Mouse (Mus musculus): ENCODE results near the gene Gm37419. TPM values are rescaled to one million over a fixed set of nuclear protein-coding genes. Genes with fewer than 3 reads are reported as not detected.

Gene Gm37419
- polyA plus RNA-seq, 1 experiment, result not detected

- no peak overlapping the region for H3K27ac ChIP-seq (ENCODE audit: insufficient read depth, low read length)
- no peak overlapping the region for H3K4me3 ChIP-seq (ENCODE audit: extremely low read depth, insufficient read depth, insufficient read length)
- TF ChIP-seq POLR2A (IDR thresholded peaks at IDR 0.05; ENCODE audit: low read depth, low read length) (no peak), CTCF (IDR thresholded peaks at IDR 0.05; ENCODE audit: extremely low read depth, insufficient read depth, insufficient read length, insufficient replicate concordance) (no peak)
- no peak for DNase-seq (ENCODE audit: low read depth in 1 of 2, low spot score in 2 of 2)
- H3K36me3 ChIP-seq (ENCODE audit: control insufficient read depth, insufficient read depth, low read length), result no peaks in the 10 kb centered on the region
- H3K27me3 ChIP-seq (ENCODE audit: control insufficient read depth, insufficient read depth, low read length), result no peaks in the 10 kb centered on the region
- WGBS, result 40% methylated on average over 17 of the region's 17 CpGs
- H3K4me1 ChIP-seq (ENCODE audit: control insufficient read depth, insufficient read depth, insufficient read length), result peaks cover 11% of the 10 kb centered on the region
Measured at GRCm38 (mm10) chr16:23993351-23994321, 5.4 kb downstream of the Gm37419 start.

GRCm38 (mm10) chr16:23996342-23996741 lies 8.1 kb downstream of the Gm37419 start:
- Histone ChIP-seq H3K27me3 (ENCODE audit: control insufficient read depth, insufficient read depth, low read length) (no peaks in the 10 kb centered on the region), H3K4me1 (ENCODE audit: control insufficient read depth, insufficient read depth, insufficient read length) (peaks cover 14% of the 10 kb centered on the region), H3K27ac (ENCODE audit: insufficient read depth, low read length) (no peak overlapping the region), H3K4me3 (ENCODE audit: extremely low read depth, insufficient read depth, insufficient read length) (no peak overlapping the region), H3K36me3 (ENCODE audit: control insufficient read depth, insufficient read depth, low read length) (no peaks in the 10 kb centered on the region)
- no peak for DNase-seq (ENCODE audit: low read depth in 1 of 2, low spot score in 2 of 2)
- WGBS, result 95% methylated on average over 7 of the region's 7 CpGs
- TF ChIP-seq CTCF (IDR thresholded peaks at IDR 0.05; ENCODE audit: extremely low read depth, insufficient read depth, insufficient read length, insufficient replicate concordance) (no peak), POLR2A (IDR thresholded peaks at IDR 0.05; ENCODE audit: low read depth, low read length) (no peak)

- no peak overlapping the region for H3K27ac ChIP-seq (ENCODE audit: insufficient read depth, low read length)
- H3K36me3 ChIP-seq (ENCODE audit: control insufficient read depth, insufficient read depth, low read length), result no peaks in the 10 kb centered on the region
- no peak for TF ChIP-seq POLR2A (IDR thresholded peaks at IDR 0.05; ENCODE audit: low read depth, low read length)
- WGBS, result 77% methylated on average over 3 of the region's 3 CpGs
- DNase-seq (ENCODE audit: low read depth in 1 of 2, low spot score in 2 of 2), result no peak
- no peak overlapping the region for H3K4me3 ChIP-seq (ENCODE audit: extremely low read depth, insufficient read depth, insufficient read length)
- peaks cover 13% of the 10 kb centered on the region for H3K4me1 ChIP-seq (ENCODE audit: control insufficient read depth, insufficient read depth, insufficient read length)
- no peaks in the 10 kb centered on the region for H3K27me3 ChIP-seq (ENCODE audit: control insufficient read depth, insufficient read depth, low read length)
Measured at GRCm38 (mm10) chr16:23997228-23997627, 8.9 kb downstream of the Gm37419 start.

- WGBS, result 91% methylated on average over 6 of the region's 6 CpGs
- Histone ChIP-seq H3K36me3 (ENCODE audit: control insufficient read depth, insufficient read depth, low read length) (no peaks in the 10 kb centered on the region), H3K4me3 (ENCODE audit: extremely low read depth, insufficient read depth, insufficient read length) (no peak overlapping the region), H3K4me1 (ENCODE audit: control insufficient read depth, insufficient read depth, insufficient read length) (peaks cover 13% of the 10 kb centered on the region), H3K27me3 (ENCODE audit: control insufficient read depth, insufficient read depth, low read length) (no peaks in the 10 kb centered on the region), H3K27ac (ENCODE audit: insufficient read depth, low read length) (no peak overlapping the region)
- TF ChIP-seq CTCF (IDR thresholded peaks at IDR 0.05; ENCODE audit: extremely low read depth, insufficient read depth, insufficient read length, insufficient replicate concordance), result no peak
- TF ChIP-seq POLR2A (IDR thresholded peaks at IDR 0.05; ENCODE audit: low read depth, low read length), result no peak
- no peak for DNase-seq (ENCODE audit: low read depth in 1 of 2, low spot score in 2 of 2)
Measured at GRCm38 (mm10) chr16:23997912-23998311, 9.6 kb downstream of the Gm37419 start.

GRCm38 (mm10) chr16:24005928-24006327 lies 17.6 kb downstream of the Gm37419 start:
- Histone ChIP-seq H3K27me3 (ENCODE audit: control insufficient read depth, insufficient read depth, low read length) (no peaks in the 10 kb centered on the region), H3K27ac (ENCODE audit: insufficient read depth, low read length) (no peak overlapping the region), H3K36me3 (ENCODE audit: control insufficient read depth, insufficient read depth, low read length) (no peaks in the 10 kb centered on the region), H3K4me3 (ENCODE audit: extremely low read depth, insufficient read depth, insufficient read length) (no peak overlapping the region), H3K4me1 (ENCODE audit: control insufficient read depth, insufficient read depth, insufficient read length) (no peaks in the 10 kb centered on the region)
- DNase-seq (ENCODE audit: low read depth in 1 of 2, low spot score in 2 of 2), result no peak
- TF ChIP-seq POLR2A (IDR thresholded peaks at IDR 0.05; ENCODE audit: low read depth, low read length), result no peak
- no peak for TF ChIP-seq CTCF (IDR thresholded peaks at IDR 0.05; ENCODE audit: extremely low read depth, insufficient read depth, insufficient read length, insufficient replicate concordance)
- WGBS, result 93% methylated on average over 8 of the region's 8 CpGs

GRCm38 (mm10) chr16:24009891-24010290 lies 21.6 kb downstream of the Gm37419 start:
- H3K27me3 ChIP-seq (ENCODE audit: control insufficient read depth, insufficient read depth, low read length), result no peaks in the 10 kb centered on the region
- no peak for DNase-seq (ENCODE audit: low read depth in 1 of 2, low spot score in 2 of 2)
- 0 out of 2 replicates have a peak, but pooled peaks cover 4% of the 10 kb centered on the region for H3K4me1 ChIP-seq (ENCODE audit: control insufficient read depth, insufficient read depth, insufficient read length)
- H3K36me3 ChIP-seq (ENCODE audit: control insufficient read depth, insufficient read depth, low read length), result no peaks in the 10 kb centered on the region
- H3K4me3 ChIP-seq (ENCODE audit: extremely low read depth, insufficient read depth, insufficient read length), result no peak overlapping the region
- TF ChIP-seq POLR2A (IDR thresholded peaks at IDR 0.05; ENCODE audit: low read depth, low read length) (no peak), CTCF (IDR thresholded peaks at IDR 0.05; ENCODE audit: extremely low read depth, insufficient read depth, insufficient read length, insufficient replicate concordance) (no peak)
- no peak overlapping the region for H3K27ac ChIP-seq (ENCODE audit: insufficient read depth, low read length)
- 95% methylated on average over 2 of the region's 2 CpGs for WGBS

- Histone ChIP-seq H3K27ac (ENCODE audit: insufficient read depth, low read length) (no peak overlapping the region), H3K4me3 (ENCODE audit: extremely low read depth, insufficient read depth, insufficient read length) (no peak overlapping the region), H3K36me3 (ENCODE audit: control insufficient read depth, insufficient read depth, low read length) (no peaks in the 10 kb centered on the region), H3K4me1 (ENCODE audit: control insufficient read depth, insufficient read depth, insufficient read length) (0 out of 2 replicates have a peak, but pooled peaks cover 4% of the 10 kb centered on the region), H3K27me3 (ENCODE audit: control insufficient read depth, insufficient read depth, low read length) (no peaks in the 10 kb centered on the region)
- no peak for DNase-seq (ENCODE audit: low read depth in 1 of 2, low spot score in 2 of 2)
- 94% methylated on average over 3 of the region's 3 CpGs for WGBS
- TF ChIP-seq CTCF (IDR thresholded peaks at IDR 0.05; ENCODE audit: extremely low read depth, insufficient read depth, insufficient read length, insufficient replicate concordance) (no peak), POLR2A (IDR thresholded peaks at IDR 0.05; ENCODE audit: low read depth, low read length) (no peak)
Measured at GRCm38 (mm10) chr16:24011306-24011705, 23.0 kb downstream of the Gm37419 start.
